In genomic region chr12:88370321-88370720, GRCm38 (mm10) we compare ENCODE assay signal across 32 mouse cellular contexts. TPM values are rescaled to one million over a fixed set of nuclear protein-coding genes. Genes with fewer than 3 reads are reported as not detected.
A peak's percentile ranks its signal among the peaks of the same experiment; 100 is the strongest.
DNase-seq lines count a peak whose midpoint lies in the region; ATAC-seq and TF ChIP-seq lines count a peak whose summit lies in the region.
"Not testable (repeated sequence)": the region's sequence is repeated elsewhere in the genome, so short reads cannot be mapped to it uniquely, and the experiment has no call there.
"Had no signal": no experiment of that assay in that cellular context is flagged by ENCODE, and none has a peak within 500 bp of the region (broad histone marks: within the 10 kb centered on the region; RNA-seq: fewer than 3 reads in every experiment).

No protein-coding gene starts in this region.

- ATAC-seq in forebrain, postnatal 0 days; hindbrain, postnatal 0 days; liver, embryonic 14.5 days (ENCODE audit: insufficient read depth); midbrain, embryonic 14.5 days (ENCODE audit: low FRiP score, low TSS enrichment): not testable (repeated sequence)

- peak; percentile 46 for TF ChIP-seq CTCF in forebrain, postnatal 0 days (IDR thresholded peaks at IDR 0.05; ENCODE audit: low read depth)
- TF ChIP-seq CTCF in hindbrain, postnatal 0 days (IDR thresholded peaks at IDR 0.05; ENCODE audit: low read depth): peak; percentile 50
- TF ChIP-seq CTCF in liver, embryonic 14.5 days (IDR thresholded peaks at IDR 0.05; ENCODE audit: low read depth): peak; percentile 19; the same call in 1 of the 2 replicates

- not testable (repeated sequence) for H3K4me3 ChIP-seq in forebrain, postnatal 0 days (ENCODE audit: low read depth, low read length); hindbrain, postnatal 0 days (ENCODE audit: low read length); liver, embryonic 14.5 days (ENCODE audit: insufficient read depth in 1 of 2, low read depth in 2 of 2, low read length in 2 of 2); midbrain, embryonic 14.5 days (replicated peaks; ENCODE audit: low read depth, low read length)

- not testable (repeated sequence) for H3K9me3 ChIP-seq in forebrain, postnatal 0 days (ENCODE audit: low read length); hindbrain, postnatal 0 days (ENCODE audit: low read length); liver, embryonic 14.5 days (ENCODE audit: control insufficient read depth, low read length); midbrain, embryonic 14.5 days (ENCODE audit: control insufficient read depth, low read length)

- DNase-seq in 3T3-L1 (ENCODE audit: low read depth, low spot score) (peak; percentile 22), NIH3T3 (ENCODE audit: low read depth) (peak; percentile 24)
- not testable (repeated sequence) for DNase-seq in forebrain, postnatal 0 days; hindbrain, postnatal 0 days (ENCODE audit: low spot score); liver, embryonic 14.5 days (ENCODE audit: low read depth in 3 of 3, low spot score in 3 of 3)
- peak; percentile 8 for DNase-seq in kidney, adult 9 months
- DNase-seq in kidney, postnatal 14 days: peak; percentile 11
- DNase-seq in midbrain, embryonic 14.5 days: peak; percentile 27

- H3K27me3 ChIP-seq in forebrain, postnatal 0 days (ENCODE audit: insufficient read depth, low read length); hindbrain, postnatal 0 days (ENCODE audit: insufficient read depth, low read length); liver, embryonic 14.5 days (ENCODE audit: control insufficient read depth, insufficient read depth, low read length); midbrain, embryonic 14.5 days (ENCODE audit: control insufficient read depth, insufficient read depth, low read length): not testable (repeated sequence)

- H3K27ac ChIP-seq in forebrain, postnatal 0 days (ENCODE audit: low read depth, low read length); hindbrain, postnatal 0 days; liver, embryonic 14.5 days; midbrain, embryonic 14.5 days (replicated peaks; ENCODE audit: low read depth, low read length): not testable (repeated sequence)

- not testable (repeated sequence) for H3K4me1 ChIP-seq in forebrain, postnatal 0 days (ENCODE audit: insufficient read depth); hindbrain, postnatal 0 days (ENCODE audit: insufficient read depth, low read length); midbrain, embryonic 14.5 days (ENCODE audit: control insufficient read depth, insufficient read depth, low read length)
- H3K4me1 ChIP-seq in liver, embryonic 14.5 days (replicated peaks; ENCODE audit: control insufficient read depth in 2 of 2, insufficient read depth in 2 of 2, low read length in 1 of 2): peaks cover 0 to 12% of the 10 kb centered on the region in 2 experiments; a peak in 2 of 4 replicates

- not testable (repeated sequence) for H3K9ac ChIP-seq in forebrain, postnatal 0 days; hindbrain, postnatal 0 days (replicated peaks; ENCODE audit: low read length); liver, embryonic 14.5 days (replicated peaks); midbrain, embryonic 14.5 days (replicated peaks; ENCODE audit: low read length)

- H3K4me2 ChIP-seq in forebrain, postnatal 0 days (ENCODE audit: low read depth); hindbrain, postnatal 0 days (ENCODE audit: low read depth, low read length); liver, embryonic 14.5 days (ENCODE audit: low read depth); midbrain, embryonic 14.5 days (ENCODE audit: low read length): not testable (repeated sequence)

- TF ChIP-seq EP300 in liver, embryonic 14.5 days (IDR thresholded peaks at IDR 0.05; ENCODE audit: low read depth): not testable (repeated sequence)

- WGBS in forebrain, postnatal 0 days: 0% methylated on average over 1 of the region's 1 CpGs
- 10% methylated on average over 1 of the region's 1 CpGs for WGBS in hindbrain, postnatal 0 days
- 7% methylated on average over 1 of the region's 1 CpGs for WGBS in liver, embryonic 14.5 days (ENCODE audit: insufficient replicate concordance)
- WGBS in midbrain, embryonic 14.5 days: 13% methylated on average over 1 of the region's 1 CpGs

- H3K36me3 ChIP-seq in forebrain, postnatal 0 days (ENCODE audit: insufficient read depth); hindbrain, postnatal 0 days (ENCODE audit: insufficient read depth, low read length); liver, embryonic 14.5 days (replicated peaks; ENCODE audit: control insufficient read depth, insufficient read depth, low read depth); midbrain, embryonic 14.5 days (ENCODE audit: control insufficient read depth, insufficient read depth, low read length): not testable (repeated sequence)

RNA-seq across cellular contexts. Expression of gene Adck1, which starts 10.0 kb away (rescaled TPM):
- 40.5 and 41.4 TPM in 2 replicates for total RNA-seq in forebrain, postnatal 0 days (2014; rRNA removed)
- 39.6 and 43.9 TPM in 2 replicates for polyA plus RNA-seq in forebrain, postnatal 0 days (2015; fragmentation: Nextera tagmentation; extraction: Ambion mirVana)
- total RNA-seq in hindbrain, postnatal 0 days (2014; rRNA removed): 44.7 and 48.7 TPM in 2 replicates
- 37.5 and 40.1 TPM in 2 replicates for polyA plus RNA-seq in hindbrain, postnatal 0 days (2015; fragmentation: Nextera tagmentation; extraction: Ambion mirVana)
- polyA plus RNA-seq in liver, embryonic 14.5 days (2012; rRNA removed): 6.5 and 6.6 TPM in 2 replicates
- 5.8 and 7.0 TPM in 2 replicates for polyA plus RNA-seq in liver, embryonic 14.5 days (2014; fragmentation: Nextera tagmentation; extraction: Ambion mirVana)
- 28.6 and 31.3 TPM in 2 replicates for polyA plus RNA-seq in midbrain, embryonic 14.5 days (2014; fragmentation: Nextera tagmentation; extraction: Ambion mirVana)

RNA-seq across cellular contexts. Expression of gene Gm5039, which starts 46.5 kb away (rescaled TPM):
- not detected in 2 replicates for total RNA-seq in forebrain, postnatal 0 days (2014; rRNA removed)
- polyA plus RNA-seq in forebrain, postnatal 0 days (2015; fragmentation: Nextera tagmentation; extraction: Ambion mirVana): not detected in 2 replicates
- total RNA-seq in hindbrain, postnatal 0 days (2014; rRNA removed): not detected in 2 replicates
- not detected in 2 replicates for polyA plus RNA-seq in hindbrain, postnatal 0 days (2015; fragmentation: Nextera tagmentation; extraction: Ambion mirVana)
- polyA plus RNA-seq in liver, embryonic 14.5 days (2012; rRNA removed): not detected in 2 replicates
- polyA plus RNA-seq in liver, embryonic 14.5 days (2014; fragmentation: Nextera tagmentation; extraction: Ambion mirVana): not detected in 2 replicates
- not detected in 2 replicates for polyA plus RNA-seq in midbrain, embryonic 14.5 days (2014; fragmentation: Nextera tagmentation; extraction: Ambion mirVana)
- total RNA-seq: adrenal gland, adult 2 months; adrenal gland, postnatal 14 days; adrenal gland, postnatal 4 days; common myeloid progenitor, adult 5-6 weeks; gastrocnemius, adult 18-20 months; gastrocnemius, postnatal 10 days; gastrocnemius, postnatal 36 days; granulocyte monocyte progenitor cell, adult 5-6 weeks; heart, adult 8-10 months; heart, postnatal 10 days; heart, postnatal 36 days had no signal
- polyA plus RNA-seq: adrenal gland, adult 2 months; CD4-positive, CD25-positive, alpha-beta regulatory T cell, adult 4 months; cerebellum, adult 2 months; embryonic facial prominence, embryonic 10.5 days; embryonic facial prominence, embryonic 13.5 days; erythroblast, embryonic 14.5 days; forebrain, embryonic 12.5 days; forebrain, embryonic 15.5 days; heart, embryonic 11.5 days; heart, embryonic 14.5 days; hindbrain, embryonic 10.5 days; hindbrain, embryonic 13.5 days; hindbrain, embryonic 16.5 days; inflammation-experienced regulatory T-cells, adult 6 months had no signal
